Mouse (Mus musculus): ENCODE measurements around the gene Fryl.

- TF ChIP-seq POLR2A (IDR thresholded peaks at IDR 0.05; ENCODE audit: low read depth, low read length), result no peak
- TF ChIP-seq CTCF (conservative IDR thresholded peaks at IDR 0.05; ENCODE audit: insufficient read depth, insufficient read length, low read depth, low read length), result no peak
Measured at GRCm38 (mm10) chr5:73241966-73242365, 14.5 kb downstream of the Fryl start.

Measured in kidney, adult 2 months (tissue).